Mouse (Mus musculus) MEL (cell line): Measurements from ENCODE around the gene Gucd1. TPM values are rescaled to one million over a fixed set of nuclear protein-coding genes. Genes with fewer than 3 reads are reported as not detected.

ENCODE experiments used
- DNase-seq: peaks from one replicate; pipeline ENCODE4 v3.0.0; 2011; ENCODE audit warnings: low read depth, low spot score
- H3K27ac ChIP-seq: 2 replicates; pipeline ENCODE4 v1.5.1; 2012; ENCODE audit warnings: low read depth, mild to moderate bottlenecking, control low read depth, low read length, moderate library complexity; ENCODE audit not compliant: control insufficient read depth
- H3K27me3 ChIP-seq, 2 experiments: fragments of 150-350 bp in 1 of 2; sonication (generic) in 1 of 2; 2 replicates each; pipeline ENCODE4 v1.6.1; 2012; ENCODE audit warnings: low read length in 2 of 2, mild to moderate bottlenecking in 2 of 2, improper control_type of control experiment in 1 of 2, moderate library complexity in 1 of 2; ENCODE audit not compliant: insufficient read depth in 2 of 2, control insufficient read depth in 1 of 2
- H3K36me3 ChIP-seq, 2 experiments: 2 replicates each; pipeline ENCODE4 v1.6.1; 2012 to 2014; ENCODE audit warnings: low read length in 2 of 2, improper control_type of control experiment in 1 of 2, inconsistent platforms in 1 of 2, mild to moderate bottlenecking in 1 of 2; ENCODE audit not compliant: insufficient read depth in 2 of 2, control insufficient read depth in 1 of 2
- H3K4me1 ChIP-seq, 2 experiments: fragments of 150-350 bp in 1 of 2; sonication (generic) in 1 of 2; 2 replicates each; pipeline ENCODE4 v1.6.1; 2012; ENCODE audit warnings: low read length in 2 of 2, improper control_type of control experiment in 1 of 2, mild to moderate bottlenecking in 1 of 2; ENCODE audit not compliant: insufficient read depth in 2 of 2, control insufficient read depth in 1 of 2
- H3K4me3 ChIP-seq, 2 experiments: fragments of 150-350 bp in 1 of 2; sonication (generic) in 1 of 2; 2 replicates each; pipeline ENCODE4 v1.5.1; 2012; ENCODE audit warnings: low read depth in 2 of 2, low read length in 2 of 2, mild to moderate bottlenecking in 2 of 2, moderate library complexity in 2 of 2, control low read depth in 1 of 2, improper control_type of control experiment in 1 of 2; ENCODE audit not compliant: control insufficient read depth in 1 of 2, insufficient read depth in 1 of 2
- H3K79me2 ChIP-seq: 2 replicates; pipeline ENCODE4 v1.6.1; 2012; ENCODE audit warnings: mild to moderate bottlenecking, low read length, moderate library complexity; ENCODE audit not compliant: control insufficient read depth, poor library complexity, insufficient read depth
- H3K9ac ChIP-seq: 2 replicates; pipeline ENCODE4 v1.6.1; 2012; ENCODE audit warnings: low read depth, mild to moderate bottlenecking, control low read depth, low read length, moderate library complexity; ENCODE audit not compliant: control insufficient read depth, poor library complexity, severe bottlenecking
- H3K9me3 ChIP-seq: fragments of 150-350 bp; sonication (generic); replicated peaks from 2 replicates; pipeline ENCODE4 v1.6.1; 2012; ENCODE audit warnings: mild to moderate bottlenecking, low read length, improper control_type of control experiment, moderate library complexity; ENCODE audit not compliant: insufficient read depth
- BHLHE40 ChIP-seq: IDR thresholded peaks from 2 replicates; pipeline ENCODE4 v1.6.1; 2012; ENCODE audit warnings: low read depth, mild to moderate bottlenecking, inconsistent platforms, low read length, improper control_type of control experiment, borderline replicate concordance
- CHD1 ChIP-seq: IDR thresholded peaks from 2 replicates; pipeline ENCODE4 v1.6.1; 2012; ENCODE audit warnings: low read depth, mild to moderate bottlenecking, inconsistent platforms, low read length, improper control_type of control experiment
- CTCF ChIP-seq, 3 experiments: IDR thresholded peaks in 2 of 3; conservative IDR thresholded peaks in 1 of 3; 2 replicates each; pipeline ENCODE4 v1.5.1; 2011 to 2012; ENCODE audit warnings: low read length in 3 of 3, low read depth in 2 of 3, mild to moderate bottlenecking in 2 of 3, improper control_type of control experiment in 1 of 3, inconsistent platforms in 1 of 3, mixed read lengths in 1 of 3, moderate library complexity in 1 of 3; ENCODE audit not compliant: control insufficient read depth in 1 of 3, insufficient read depth in 1 of 3, poor library complexity in 1 of 3, severe bottlenecking in 1 of 3
- E2F4 ChIP-seq: IDR thresholded peaks from 2 replicates; pipeline ENCODE4 v1.6.1; 2011; ENCODE audit warnings: low read depth, low read length, improper control_type of control experiment, borderline replicate concordance
- EP300 ChIP-seq, 2 experiments: IDR thresholded peaks; 2 replicates each; pipeline ENCODE4 v1.6.1; 2011; ENCODE audit warnings: improper control_type of control experiment in 2 of 2, low read length in 2 of 2, low read depth in 1 of 2, mild to moderate bottlenecking in 1 of 2
- ETS1 ChIP-seq: IDR thresholded peaks from 2 replicates; pipeline ENCODE4 v1.6.1; 2012; ENCODE audit warnings: low read depth, mild to moderate bottlenecking, inconsistent platforms, low read length, improper control_type of control experiment, moderate library complexity
- HCFC1 ChIP-seq: IDR thresholded peaks from 2 replicates; pipeline ENCODE4 v1.6.1; 2012; ENCODE audit warnings: low read depth, mild to moderate bottlenecking, inconsistent platforms, low read length, improper control_type of control experiment, moderate library complexity
- JUND ChIP-seq: IDR thresholded peaks from 2 replicates; pipeline ENCODE4 v1.6.1; 2011; ENCODE audit warnings: low read depth, mild to moderate bottlenecking, improper control_type of control experiment, low read length
- KAT2A ChIP-seq: conservative IDR thresholded peaks from 2 replicates; pipeline ENCODE4 v1.6.1; 2012; ENCODE audit warnings: low read depth, low read length, improper control_type of control experiment, inconsistent platforms
- MXI1 ChIP-seq: IDR thresholded peaks from 2 replicates; pipeline ENCODE4 v1.6.1; 2011; ENCODE audit warnings: mild to moderate bottlenecking, low read depth, low read length, improper control_type of control experiment
- MYB ChIP-seq: IDR thresholded peaks from 2 replicates; pipeline ENCODE4 v1.6.1; 2011; ENCODE audit warnings: mild to moderate bottlenecking, low read depth, low read length, improper control_type of control experiment
- NRF1 ChIP-seq: IDR thresholded peaks from 2 replicates; pipeline ENCODE4 v1.6.1; 2014; ENCODE audit warnings: low read depth, mild to moderate bottlenecking, inconsistent platforms, low read length, improper control_type of control experiment, moderate library complexity; ENCODE audit not compliant: poor library complexity, insufficient read depth, severe bottlenecking
- POLR2A ChIP-seq, 2 experiments: IDR thresholded peaks; 2 replicates each; pipeline ENCODE4 v1.6.1; 2011 to 2012; ENCODE audit warnings: low read length in 2 of 2, mild to moderate bottlenecking in 2 of 2, control low read depth in 1 of 2, improper control_type of control experiment in 1 of 2, low read depth in 1 of 2, moderate library complexity in 1 of 2; ENCODE audit not compliant: control insufficient read depth in 1 of 2, insufficient read depth in 1 of 2, poor library complexity in 1 of 2
- RCOR1 ChIP-seq: IDR thresholded peaks from 2 replicates; pipeline ENCODE4 v1.6.1; 2012; ENCODE audit warnings: low read depth, mild to moderate bottlenecking, inconsistent platforms, low read length, improper control_type of control experiment
- TBP ChIP-seq: IDR thresholded peaks from 2 replicates; pipeline ENCODE4 v1.8.0; 2011; ENCODE audit warnings: low read depth, low read length, improper control_type of control experiment
- TCF12 ChIP-seq: IDR thresholded peaks from 2 replicates; pipeline ENCODE4 v1.6.1; 2014; ENCODE audit warnings: low read depth, mild to moderate bottlenecking, inconsistent platforms, low read length, improper control_type of control experiment, moderate library complexity
- UBTF ChIP-seq: IDR thresholded peaks from 2 replicates; pipeline ENCODE4 v1.6.1; 2012; ENCODE audit warnings: low read depth, mild to moderate bottlenecking, inconsistent platforms, low read length, improper control_type of control experiment, moderate library complexity, borderline replicate concordance; ENCODE audit not compliant: insufficient read depth
- USF2 ChIP-seq, 2 experiments: IDR thresholded peaks; 2 replicates each; pipeline ENCODE4 v1.6.1; 2011 to 2012; ENCODE audit warnings: improper control_type of control experiment in 2 of 2, low read length in 2 of 2, borderline replicate concordance in 1 of 2, inconsistent platforms in 1 of 2, low read depth in 1 of 2, mild to moderate bottlenecking in 1 of 2; ENCODE audit not compliant: insufficient read depth in 1 of 2
- polyA plus RNA-seq, 2 experiments: library from polyadenylated mRNA; stranded (reverse) in 1 of 2; unstranded in 1 of 2; fragments of >175 nt in 1 of 2; fragments of >200 nt in 1 of 2; gene quantifications; 2 replicates each; pipeline versions ENCODE4 v1.2.1 to v1.2.4; 2012; ENCODE audit warnings: low replicate concordance in 2 of 2, low read depth in 1 of 2; ENCODE audit not compliant: insufficient read length in 2 of 2, insufficient read depth in 1 of 2, missing spikeins in 1 of 2
- total RNA-seq: library from RNA; depleted of rRNA; stranded (reverse); fragments of 300-350 nt; gene quantifications from 2 replicates; pipeline ENCODE4 v1.2.3, GENCODE M21; 2012

Gene Gucd1
- total and polyA plus RNA-seq, 3 experiments, result 18.7 to 30.7 TPM; not detected in 1

GRCm38 (mm10) chr10:75505130-75505495 is 12.7 kb downstream of the Gucd1 start:
- no peak overlapping the region for H3K4me3 ChIP-seq
- 0 out of 2 replicates have a peak overlapping the region, but pooled peaks have one; percentile 18 for H3K27ac ChIP-seq
- no peaks in the 10 kb centered on the region for H3K27me3 ChIP-seq
- no peaks in the 10 kb centered on the region for H3K9me3 ChIP-seq
- DNase-seq, result no peak
- no peaks in the 10 kb centered on the region for H3K79me2 ChIP-seq
- no peak overlapping the region for H3K9ac ChIP-seq
- H3K4me1 ChIP-seq, result peaks cover 0 to 14% of the 10 kb centered on the region in 2 experiments; a peak in 2 of 4 replicates
- TF ChIP-seq NRF1, result no peak
- TF ChIP-seq CHD1, result no peak
- TF ChIP-seq TCF12, result no peak
- no peak for TF ChIP-seq MYB
- TF ChIP-seq RCOR1, result no peak
- peaks cover 2 to 6% of the 10 kb centered on the region in 2 experiments; a peak in 3 of 4 replicates for H3K36me3 ChIP-seq

- Histone ChIP-seq H3K79me2 (no peaks in the 10 kb centered on the region), H3K4me1 (peaks cover 0 to 14% of the 10 kb centered on the region in 2 experiments; a peak in 2 of 4 replicates)
- TF ChIP-seq UBTF, result no peak
- no peak for TF ChIP-seq RCOR1
- peak; percentile 23 to 71; a peak in 2 of 4 replicates for TF ChIP-seq EP300 (IDR thresholded peaks at IDR 0.05; ENCODE audit: low read depth in 1 of 2, low read length in 2 of 2)
- no peak for TF ChIP-seq BHLHE40
- 0 out of 2 replicates have a peak, but pooled peaks have one; percentile 45 for TF ChIP-seq TBP
- peak; percentile 62; the same call in 1 of the 2 replicates for TF ChIP-seq ETS1
- TF ChIP-seq, all 39 proteins: peak for 3
- no peaks in the 10 kb centered on the region for H3K9me3 ChIP-seq
- no peak overlapping the region for H3K4me3 ChIP-seq
- DNase-seq, result peak; percentile 55
- H3K27me3 ChIP-seq, result no peaks in the 10 kb centered on the region
- H3K36me3 ChIP-seq, result peaks cover 0 to 6% of the 10 kb centered on the region in 2 experiments; a peak in 2 of 4 replicates
- H3K9ac ChIP-seq, result no peak overlapping the region
- H3K27ac ChIP-seq, result no peak overlapping the region
Observed at GRCm38 (mm10) chr10:75504234-75505129, 13.3 kb downstream of the Gucd1 start.

GRCm38 (mm10) chr10:75503692-75504091 is 14.1 kb downstream of the Gucd1 start:
- peaks cover 0 to 14% of the 10 kb centered on the region in 2 experiments; a peak in 2 of 4 replicates for H3K4me1 ChIP-seq

More at GRCm38 (mm10) chr10:75503692-75504091, 14.1 kb downstream of the Gucd1 start:
- Histone ChIP-seq H3K27ac (no peak overlapping the region), H3K9ac (no peak overlapping the region), H3K4me3 (no peak overlapping the region), H3K27me3 (no peaks in the 10 kb centered on the region), H3K9me3 (no peaks in the 10 kb centered on the region), H3K36me3 (peaks cover 0 to 6% of the 10 kb centered on the region in 2 experiments; a peak in 2 of 4 replicates), H3K79me2 (no peaks in the 10 kb centered on the region)
- TF ChIP-seq CTCF (IDR thresholded peaks at IDR 0.05 in 2 of 3, conservative IDR thresholded peaks at IDR 0.05 in 1 of 3; ENCODE audit: control insufficient read depth in 1 of 3, insufficient read depth in 1 of 3, low read depth in 2 of 3, low read length in 3 of 3, poor library complexity in 1 of 3, severe bottlenecking in 1 of 3), result no peak
- TF ChIP-seq USF2 (IDR thresholded peaks at IDR 0.05; ENCODE audit: borderline replicate concordance in 1 of 2, insufficient read depth in 1 of 2, low read depth in 1 of 2, low read length in 2 of 2), result no peak
- no peak for TF ChIP-seq MXI1
- TF ChIP-seq POLR2A (IDR thresholded peaks at IDR 0.05; ENCODE audit: control insufficient read depth in 1 of 2, insufficient read depth in 1 of 2, low read depth in 1 of 2, low read length in 2 of 2, poor library complexity in 1 of 2), result no peak
- no peak for TF ChIP-seq CHD1
- TF ChIP-seq KAT2A, result no peak
- no peak for TF ChIP-seq E2F4
- no peak for TF ChIP-seq HCFC1
- TF ChIP-seq JUND, result no peak
- no peak for DNase-seq
